Mouse (Mus musculus): ENCODE results near the gene Cox14. TPM values are rescaled to one million over a fixed set of nuclear protein-coding genes. Genes with fewer than 3 reads are reported as not detected.

Cox14 gene
- polyA plus RNA-seq, 1 experiment from 2014 or later: 199 TPM

GRCm38 (mm10) chr15:99740229-99740628 lies 14.8 kb downstream of the Cox14 start:
- no peak overlapping the region for H3K27ac ChIP-seq (replicated peaks)
- H3K4me2 ChIP-seq (replicated peaks; ENCODE audit: low read depth): no peak overlapping the region
- H3K9ac ChIP-seq (ENCODE audit: low read length): no peak overlapping the region
- WGBS: 93% methylated on average over 4 of the region's 4 CpGs
- H3K9me3 ChIP-seq (ENCODE audit: control insufficient read depth, low read length): no peaks in the 10 kb centered on the region
- H3K36me3 ChIP-seq (ENCODE audit: control insufficient read depth, insufficient read depth, low read length): peaks cover 31% of the 10 kb centered on the region
- TF ChIP-seq EP300 (optimal IDR thresholded peaks at IDR 0.05) (no peak), CTCF (IDR thresholded peaks at IDR 0.05; ENCODE audit: low read depth) (no peak)
- no peaks in the 10 kb centered on the region for H3K27me3 ChIP-seq (ENCODE audit: control insufficient read depth, insufficient read depth, low read length)
- no peaks in the 10 kb centered on the region for H3K4me1 ChIP-seq (replicated peaks; ENCODE audit: control insufficient read depth, insufficient read depth)
- ATAC-seq (ENCODE audit: low FRiP score, low TSS enrichment): no peak
- no peak overlapping the region for H3K4me3 ChIP-seq (ENCODE audit: low read depth, low read length)
- DNase-seq (ENCODE audit: low spot score): no peak

- 61% methylated on average over 3 of the region's 3 CpGs for WGBS
- Histone ChIP-seq H3K27me3 (ENCODE audit: control insufficient read depth, insufficient read depth, low read length) (no peaks in the 10 kb centered on the region), H3K4me1 (replicated peaks; ENCODE audit: control insufficient read depth, insufficient read depth) (no peaks in the 10 kb centered on the region), H3K9ac (ENCODE audit: low read length) (no peak overlapping the region), H3K4me3 (ENCODE audit: low read depth, low read length) (no peak overlapping the region), H3K27ac (replicated peaks) (no peak overlapping the region), H3K36me3 (ENCODE audit: control insufficient read depth, insufficient read depth, low read length) (no peaks in the 10 kb centered on the region), H3K9me3 (ENCODE audit: control insufficient read depth, low read length) (no peaks in the 10 kb centered on the region), H3K4me2 (replicated peaks; ENCODE audit: low read depth) (no peak overlapping the region)
- TF ChIP-seq EP300 (optimal IDR thresholded peaks at IDR 0.05) (no peak), CTCF (IDR thresholded peaks at IDR 0.05; ENCODE audit: low read depth) (no peak)
- DNase-seq (ENCODE audit: low spot score) (no peak), ATAC-seq (ENCODE audit: low FRiP score, low TSS enrichment) (no peak)
Observed at GRCm38 (mm10) chr15:99754204-99754603, 28.8 kb downstream of the Cox14 start.

GRCm38 (mm10) chr15:99767467-99767866 lies 42.0 kb downstream of the Cox14 start:
- no peaks in the 10 kb centered on the region for H3K36me3 ChIP-seq (ENCODE audit: control insufficient read depth, insufficient read depth, low read length)
- no peak overlapping the region for H3K27ac ChIP-seq (replicated peaks)
- H3K4me3 ChIP-seq (ENCODE audit: low read depth, low read length): no peak overlapping the region
- no peaks in the 10 kb centered on the region for H3K4me1 ChIP-seq (replicated peaks; ENCODE audit: control insufficient read depth, insufficient read depth)
- ATAC-seq (ENCODE audit: low FRiP score, low TSS enrichment) (no peak), DNase-seq (ENCODE audit: low spot score) (no peak)
- WGBS: 81% methylated on average over 4 of the region's 4 CpGs
- no peak overlapping the region for H3K9ac ChIP-seq (ENCODE audit: low read length)
- no peak overlapping the region for H3K4me2 ChIP-seq (replicated peaks; ENCODE audit: low read depth)
- TF ChIP-seq EP300 (optimal IDR thresholded peaks at IDR 0.05) (no peak), CTCF (IDR thresholded peaks at IDR 0.05; ENCODE audit: low read depth) (no peak)
- H3K9me3 ChIP-seq (ENCODE audit: control insufficient read depth, low read length): no peaks in the 10 kb centered on the region
- no peaks in the 10 kb centered on the region for H3K27me3 ChIP-seq (ENCODE audit: control insufficient read depth, insufficient read depth, low read length)

- DNase-seq (ENCODE audit: low spot score): no peak
- WGBS: 84% methylated on average over 1 of the region's 1 CpGs
- H3K4me3 ChIP-seq (ENCODE audit: low read depth, low read length): no peak overlapping the region
- H3K27me3 ChIP-seq (ENCODE audit: control insufficient read depth, insufficient read depth, low read length): no peaks in the 10 kb centered on the region
- no peak overlapping the region for H3K27ac ChIP-seq (replicated peaks)
- H3K36me3 ChIP-seq (ENCODE audit: control insufficient read depth, insufficient read depth, low read length): no peaks in the 10 kb centered on the region
- no peaks in the 10 kb centered on the region for H3K9me3 ChIP-seq (ENCODE audit: control insufficient read depth, low read length)
- H3K4me2 ChIP-seq (replicated peaks; ENCODE audit: low read depth): no peak overlapping the region
- no peak for TF ChIP-seq EP300 (optimal IDR thresholded peaks at IDR 0.05)
- no peak for TF ChIP-seq CTCF (IDR thresholded peaks at IDR 0.05; ENCODE audit: low read depth)
- no peak overlapping the region for H3K9ac ChIP-seq (ENCODE audit: low read length)
- ATAC-seq (ENCODE audit: low FRiP score, low TSS enrichment): no peak
- no peaks in the 10 kb centered on the region for H3K4me1 ChIP-seq (replicated peaks; ENCODE audit: control insufficient read depth, insufficient read depth)
Observed at GRCm38 (mm10) chr15:99768761-99769160, 43.3 kb downstream of the Cox14 start.

- Histone ChIP-seq H3K27me3 (ENCODE audit: control insufficient read depth, insufficient read depth, low read length) (no peaks in the 10 kb centered on the region), H3K4me3 (ENCODE audit: low read depth, low read length) (peak overlapping the region; percentile 72), H3K27ac (replicated peaks) (peak overlapping the region; percentile 92; the same call in 1 of the 2 replicates), H3K9me3 (ENCODE audit: control insufficient read depth, low read length) (no peaks in the 10 kb centered on the region), H3K9ac (ENCODE audit: low read length) (peak overlapping the region; percentile 81), H3K36me3 (ENCODE audit: control insufficient read depth, insufficient read depth, low read length) (no peaks in the 10 kb centered on the region), H3K4me1 (replicated peaks; ENCODE audit: control insufficient read depth, insufficient read depth) (no peaks in the 10 kb centered on the region), H3K4me2 (replicated peaks; ENCODE audit: low read depth) (peak overlapping the region; percentile 86)
- 4% methylated on average over 5 of the region's 5 CpGs for WGBS
- DNase-seq (ENCODE audit: low spot score): no peak
- no peak for ATAC-seq (ENCODE audit: low FRiP score, low TSS enrichment)
- TF ChIP-seq CTCF (IDR thresholded peaks at IDR 0.05; ENCODE audit: low read depth) (no peak), EP300 (optimal IDR thresholded peaks at IDR 0.05) (no peak)
Observed at GRCm38 (mm10) chr15:99771004-99771500, 45.6 kb downstream of the Cox14 start.

- TF ChIP-seq EP300 (optimal IDR thresholded peaks at IDR 0.05) (no peak), CTCF (IDR thresholded peaks at IDR 0.05; ENCODE audit: low read depth) (no peak)
- Histone ChIP-seq H3K9me3 (ENCODE audit: control insufficient read depth, low read length) (no peaks in the 10 kb centered on the region), H3K27me3 (ENCODE audit: control insufficient read depth, insufficient read depth, low read length) (no peaks in the 10 kb centered on the region), H3K36me3 (ENCODE audit: control insufficient read depth, insufficient read depth, low read length) (no peaks in the 10 kb centered on the region), H3K4me2 (replicated peaks; ENCODE audit: low read depth) (peak overlapping the region; percentile 86), H3K4me3 (ENCODE audit: low read depth, low read length) (peak overlapping the region; percentile 72), H3K4me1 (replicated peaks; ENCODE audit: control insufficient read depth, insufficient read depth) (no peaks in the 10 kb centered on the region), H3K27ac (replicated peaks) (peak overlapping the region; percentile 92), H3K9ac (ENCODE audit: low read length) (peak overlapping the region; percentile 81)
- WGBS: 0% methylated on average over 46 of the region's 59 CpGs
- no peak for DNase-seq (ENCODE audit: low spot score)
- ATAC-seq (ENCODE audit: low FRiP score, low TSS enrichment): peak; percentile 56
Observed at GRCm38 (mm10) chr15:99771601-99772276, 46.3 kb downstream of the Cox14 start.

Data from stomach, postnatal 0 days (tissue).